Mouse (Mus musculus) myocyte (in vitro differentiated cells): Measurements from ENCODE around the gene Gm49394. TPM values are rescaled to one million over a fixed set of nuclear protein-coding genes. Genes with fewer than 3 reads are reported as not detected.

Source experiments
- H3K27me3 ChIP-seq: one replicate; pipeline ENCODE4 v1.6.1; 2011; ENCODE audit not compliant: control insufficient read depth, insufficient read depth, insufficient read length
- H3K36me3 ChIP-seq: one replicate; pipeline ENCODE4 v1.6.1; 2011; ENCODE audit not compliant: control insufficient read depth, insufficient read depth
- H3K4me2 ChIP-seq: one replicate; pipeline ENCODE4 v1.6.1; 2011; ENCODE audit warnings: low read depth, control low read depth
- H3K4me3 ChIP-seq: one replicate; pipeline ENCODE4 v1.5.1; 2011; ENCODE audit warnings: mild to moderate bottlenecking, control low read depth, moderate library complexity
- H3K79me2 ChIP-seq: one replicate; pipeline ENCODE4 v1.6.1; 2011; ENCODE audit not compliant: control insufficient read depth, insufficient read depth
- H3ac ChIP-seq: one replicate; pipeline ENCODE4 v1.6.1; 2011; ENCODE audit not compliant: control insufficient read depth, insufficient read length
- CEBPB ChIP-seq: IDR thresholded peaks from 2 replicates; pipeline ENCODE4 v1.6.1; 2011; ENCODE audit warnings: mild to moderate bottlenecking, moderate library complexity; ENCODE audit not compliant: poor library complexity, insufficient read depth, severe bottlenecking
- E2F4 ChIP-seq: IDR thresholded peaks from one replicate; pipeline ENCODE4 v1.6.1; 2011; ENCODE audit warnings: mild to moderate bottlenecking, control low read depth, moderate library complexity; ENCODE audit not compliant: insufficient read depth
- MAX ChIP-seq: IDR thresholded peaks from one replicate; pipeline ENCODE4 v1.6.1; 2011; ENCODE audit warnings: low read depth, mild to moderate bottlenecking, control low read depth
- MYOD1 ChIP-seq, 3 experiments: IDR thresholded peaks; one replicate each; pipeline ENCODE4 v1.6.1; 2011; ENCODE audit warnings: control low read depth in 2 of 3, low read depth in 2 of 3, mild to moderate bottlenecking in 2 of 3, moderate library complexity in 1 of 3; ENCODE audit not compliant: insufficient read length in 2 of 3, control insufficient read depth in 1 of 3
- MYOG ChIP-seq, 3 experiments: IDR thresholded peaks; one replicate each; pipeline ENCODE4 v1.6.1; 2011; ENCODE audit warnings: control low read depth in 2 of 3, low read depth in 2 of 3, mild to moderate bottlenecking in 2 of 3; ENCODE audit not compliant: insufficient read length in 2 of 3, control insufficient read depth in 1 of 3, insufficient read depth in 1 of 3
- POLR2A ChIP-seq: IDR thresholded peaks from one replicate; pipeline ENCODE4 v1.6.1; 2011; ENCODE audit warnings: low read depth, mild to moderate bottlenecking, control low read depth, moderate library complexity; ENCODE audit not compliant: insufficient read length
- POLR2AphosphoS2 ChIP-seq: IDR thresholded peaks from one replicate; pipeline ENCODE4 v1.6.1; 2011; ENCODE audit warnings: low read depth, control low read depth; ENCODE audit not compliant: insufficient read length
- REST ChIP-seq: IDR thresholded peaks from one replicate; pipeline ENCODE4 v1.6.1; 2011; ENCODE audit warnings: mild to moderate bottlenecking, control low read depth, moderate library complexity; ENCODE audit not compliant: insufficient read depth, insufficient read length
- SRF ChIP-seq: IDR thresholded peaks from one replicate; pipeline ENCODE4 v1.6.1; 2011; ENCODE audit warnings: low read depth; ENCODE audit not compliant: control insufficient read depth, insufficient read length
- TCF12 ChIP-seq: IDR thresholded peaks from one replicate; pipeline ENCODE4 v1.6.1; 2011; ENCODE audit warnings: mild to moderate bottlenecking, control low read depth; ENCODE audit not compliant: poor library complexity, insufficient read depth, severe bottlenecking
- TCF3 ChIP-seq: IDR thresholded peaks from one replicate; pipeline ENCODE4 v1.6.1; 2011; ENCODE audit warnings: low read depth, control low read depth; ENCODE audit not compliant: insufficient read length
- USF1 ChIP-seq: IDR thresholded peaks from one replicate; pipeline ENCODE4 v1.6.1; 2011; ENCODE audit warnings: low read depth, mild to moderate bottlenecking, control low read depth, moderate library complexity
- polyA plus RNA-seq: library from polyadenylated mRNA; unstranded; fragments of >200 nt; fragmentation: generic; extraction: Trizol; gene quantifications from one replicate; pipeline ENCODE4 v1.2.1, GENCODE M21; 2012; ENCODE audit warnings: missing spikeins

The Gm49394 gene
- polyA plus RNA-seq: 0.65 TPM

GRCm38 (mm10) chr7:142669751-142670625 lies at the start of gene Gm49394:
Gene Gm49394 (minus strand): TSS chr7:142669942.
- H3ac ChIP-seq: no peak within 1 kb of the TSS
- H3K36me3 ChIP-seq: no peaks in the 10 kb centered on the region
- no peak within 1 kb of the TSS for H3K4me2 ChIP-seq
- TF ChIP-seq MYOG (IDR thresholded peaks at IDR 0.05; ENCODE audit: control insufficient read depth in 1 of 3, insufficient read depth in 1 of 3, insufficient read length in 2 of 3, low read depth in 2 of 3): no peak
- TF ChIP-seq MAX: no peak
- TF ChIP-seq REST: no peak
- TF ChIP-seq CEBPB: no peak
- TF ChIP-seq USF1: no peak
- TF ChIP-seq SRF: no peak
- TF ChIP-seq E2F4: no peak
- no peak for TF ChIP-seq TCF12
- TF ChIP-seq POLR2A: no peak
- no peak for TF ChIP-seq MYOD1 (IDR thresholded peaks at IDR 0.05; ENCODE audit: control insufficient read depth in 1 of 3, insufficient read length in 2 of 3, low read depth in 2 of 3)
- TF ChIP-seq POLR2AphosphoS2: no peak
- H3K79me2 ChIP-seq: no peaks in the 10 kb centered on the region
- no peak within 1 kb of the TSS for H3K4me3 ChIP-seq
- no peaks in the 10 kb centered on the region for H3K27me3 ChIP-seq

- H3ac ChIP-seq: no peak overlapping the region
- H3K4me3 ChIP-seq: no peak overlapping the region
- H3K4me2 ChIP-seq: no peak overlapping the region
- H3K36me3 ChIP-seq: no peaks in the 10 kb centered on the region
- no peaks in the 10 kb centered on the region for H3K27me3 ChIP-seq
- no peaks in the 10 kb centered on the region for H3K79me2 ChIP-seq
- TF ChIP-seq POLR2A (no peak), SRF (no peak), TCF3 (no peak)
These were observed 45.2 kb upstream of the Gm49394 start for GRCm38 (mm10) chr7:142714783-142715498.

GRCm38 (mm10) chr7:142706873-142707272 lies 37.1 kb upstream of the Gm49394 start:
- H3ac ChIP-seq: no peak overlapping the region
- H3K36me3 ChIP-seq: no peaks in the 10 kb centered on the region
- no peaks in the 10 kb centered on the region for H3K27me3 ChIP-seq
- no peak overlapping the region for H3K4me2 ChIP-seq
- no peaks in the 10 kb centered on the region for H3K79me2 ChIP-seq
- no peak overlapping the region for H3K4me3 ChIP-seq
- no peak for TF ChIP-seq TCF12
- TF ChIP-seq MYOG (IDR thresholded peaks at IDR 0.05; ENCODE audit: control insufficient read depth in 1 of 3, insufficient read depth in 1 of 3, insufficient read length in 2 of 3, low read depth in 2 of 3): no peak
- TF ChIP-seq CEBPB: no peak

- TF ChIP-seq REST (no peak), MYOD1 (IDR thresholded peaks at IDR 0.05; ENCODE audit: control insufficient read depth in 1 of 3, insufficient read length in 2 of 3, low read depth in 2 of 3) (peak in 2 of 3 experiments; percentile 29 to 49)
- no peaks in the 10 kb centered on the region for H3K79me2 ChIP-seq
- no peaks in the 10 kb centered on the region for H3K36me3 ChIP-seq
- peak overlapping the region; percentile 56 for H3K4me2 ChIP-seq
- no peak overlapping the region for H3K4me3 ChIP-seq
- no peak overlapping the region for H3ac ChIP-seq
- H3K27me3 ChIP-seq: no peaks in the 10 kb centered on the region
These were observed 29.7 kb upstream of the Gm49394 start for GRCm38 (mm10) chr7:142699334-142699860.

- Histone ChIP-seq H3K27me3 (no peaks in the 10 kb centered on the region), H3K4me2 (no peak overlapping the region), H3K79me2 (no peaks in the 10 kb centered on the region), H3ac (no peak overlapping the region), H3K36me3 (no peaks in the 10 kb centered on the region), H3K4me3 (no peak overlapping the region)
- no peak for TF ChIP-seq USF1
- no peak for TF ChIP-seq POLR2AphosphoS2
- TF ChIP-seq MAX: no peak
- no peak for TF ChIP-seq MYOD1 (IDR thresholded peaks at IDR 0.05; ENCODE audit: control insufficient read depth in 1 of 3, insufficient read length in 2 of 3, low read depth in 2 of 3)
- no peak for TF ChIP-seq MYOG (IDR thresholded peaks at IDR 0.05; ENCODE audit: control insufficient read depth in 1 of 3, insufficient read depth in 1 of 3, insufficient read length in 2 of 3, low read depth in 2 of 3)
- TF ChIP-seq CEBPB: no peak
- TF ChIP-seq SRF: no peak
- no peak for TF ChIP-seq TCF3
- no peak for TF ChIP-seq REST
These were observed 8.9 kb upstream of the Gm49394 start for GRCm38 (mm10) chr7:142678611-142679010.
